Mouse (Mus musculus) bone marrow macrophage, adult 2 months (primary cell): ENCODE results near the gene Ramp1. TPM values are rescaled to one million over a fixed set of nuclear protein-coding genes. Genes with fewer than 3 reads are reported as not detected.
A peak's percentile ranks its signal among the peaks of the same experiment; 100 is the strongest.

Experiments used
- H3K27ac ChIP-seq: 2 replicates; pipeline ENCODE4 v1.5.1; 2012; ENCODE audit warnings: low read depth, low read length; ENCODE audit not compliant: insufficient read depth
- H3K4me1 ChIP-seq: 2 replicates; pipeline ENCODE4 v1.6.1; 2012; ENCODE audit warnings: low read length; ENCODE audit not compliant: control insufficient read depth, insufficient read depth
- H3K4me3 ChIP-seq: 2 replicates; pipeline ENCODE4 v1.5.1; 2012; ENCODE audit warnings: mild to moderate bottlenecking, low read length, moderate library complexity; ENCODE audit not compliant: insufficient read depth
- CTCF ChIP-seq: IDR thresholded peaks from 2 replicates; pipeline ENCODE4 v1.5.1; 2012; ENCODE audit warnings: low read depth, mild to moderate bottlenecking, low read length, moderate library complexity
- POLR2A ChIP-seq: IDR thresholded peaks from 2 replicates; pipeline ENCODE4 v1.6.1; 2012; ENCODE audit warnings: mild to moderate bottlenecking, low read depth, low read length, borderline replicate concordance
- polyA plus RNA-seq: library from polyadenylated mRNA; stranded (reverse); fragments of >200 nt; gene quantifications from 2 replicates; pipeline ENCODE4 v1.2.4, GENCODE M21; 2012; ENCODE audit not compliant: missing spikeins, insufficient read depth, insufficient read length

Ramp1 gene
- polyA plus RNA-seq, 1 experiment: 12.7 TPM

- TF ChIP-seq CTCF (no peak), POLR2A (no peak)
- peaks cover 12% of the 10 kb centered on the region for H3K4me1 ChIP-seq
- no peak overlapping the region for H3K27ac ChIP-seq
- H3K4me3 ChIP-seq: no peak overlapping the region
Measured at GRCm38 (mm10) chr1:91193680-91194079, 14.1 kb downstream of the Ramp1 start.

GRCm38 (mm10) chr1:91199793-91200192 is 20.2 kb downstream of the Ramp1 start:
- TF ChIP-seq POLR2A (no peak), CTCF (no peak)
- Histone ChIP-seq H3K27ac (no peak overlapping the region), H3K4me1 (peaks cover 8% of the 10 kb centered on the region; the same call in 1 of the 2 replicates), H3K4me3 (no peak overlapping the region)

- Histone ChIP-seq H3K4me3 (no peak overlapping the region), H3K27ac (no peak overlapping the region), H3K4me1 (peaks cover 8% of the 10 kb centered on the region; the same call in 1 of the 2 replicates)
- no peak for TF ChIP-seq CTCF
- TF ChIP-seq POLR2A: no peak
Measured at GRCm38 (mm10) chr1:91201122-91201521, 21.5 kb downstream of the Ramp1 start.

- peaks cover 26% of the 10 kb centered on the region for H3K4me1 ChIP-seq
Measured at GRCm38 (mm10) chr1:91204221-91204765, 24.7 kb downstream of the Ramp1 start.

GRCm38 (mm10) chr1:91205651-91206050 is 26.0 kb downstream of the Ramp1 start:
- Histone ChIP-seq H3K4me1 (peaks cover 24% of the 10 kb centered on the region), H3K27ac (no peak overlapping the region), H3K4me3 (no peak overlapping the region)
- TF ChIP-seq CTCF: no peak

More at GRCm38 (mm10) chr1:91204221-91204765, 24.7 kb downstream of the Ramp1 start:
- H3K4me3 ChIP-seq: no peak overlapping the region
- TF ChIP-seq CTCF (no peak), POLR2A (no peak)
- no peak overlapping the region for H3K27ac ChIP-seq

GRCm38 (mm10) chr1:91206336-91206735 is 26.7 kb downstream of the Ramp1 start:
- H3K4me1 ChIP-seq: peaks cover 20% of the 10 kb centered on the region
- TF ChIP-seq POLR2A: no peak
- no peak for TF ChIP-seq CTCF

GRCm38 (mm10) chr1:91206873-91207272 is 27.3 kb downstream of the Ramp1 start:
- Histone ChIP-seq H3K4me3 (no peak overlapping the region), H3K4me1 (peaks cover 19% of the 10 kb centered on the region), H3K27ac (no peak overlapping the region)
- TF ChIP-seq CTCF: no peak

More at GRCm38 (mm10) chr1:91206336-91206735, 26.7 kb downstream of the Ramp1 start:
- H3K4me3 ChIP-seq: no peak overlapping the region
- H3K27ac ChIP-seq: no peak overlapping the region

- peaks cover 19% of the 10 kb centered on the region for H3K4me1 ChIP-seq
- TF ChIP-seq POLR2A: no peak
- no peak for TF ChIP-seq CTCF
- H3K27ac ChIP-seq: peak overlapping the region; percentile 31
- no peak overlapping the region for H3K4me3 ChIP-seq
Measured at GRCm38 (mm10) chr1:91207334-91208074, 27.9 kb downstream of the Ramp1 start.

- TF ChIP-seq CTCF (no peak), POLR2A (no peak)
Measured at GRCm38 (mm10) chr1:91209343-91209742, 29.7 kb downstream of the Ramp1 start.

GRCm38 (mm10) chr1:91209785-91210184 is 30.2 kb downstream of the Ramp1 start:
- H3K4me1 ChIP-seq: peaks cover 19% of the 10 kb centered on the region
- TF ChIP-seq CTCF: no peak
- no peak for TF ChIP-seq POLR2A
- H3K27ac ChIP-seq: no peak overlapping the region
- no peak overlapping the region for H3K4me3 ChIP-seq

More at GRCm38 (mm10) chr1:91209343-91209742, 29.7 kb downstream of the Ramp1 start:
- Histone ChIP-seq H3K27ac (no peak overlapping the region), H3K4me3 (no peak overlapping the region), H3K4me1 (peaks cover 19% of the 10 kb centered on the region)
